Mouse (Mus musculus): ENCODE measurements around the gene Pcyox1. TPM values are rescaled to one million over a fixed set of nuclear protein-coding genes. Genes with fewer than 3 reads are reported as not detected.

Pcyox1 gene
- total and polyA plus RNA-seq, 3 experiments: 16.0 to 28.1 TPM; not detected in 1

DNA sequence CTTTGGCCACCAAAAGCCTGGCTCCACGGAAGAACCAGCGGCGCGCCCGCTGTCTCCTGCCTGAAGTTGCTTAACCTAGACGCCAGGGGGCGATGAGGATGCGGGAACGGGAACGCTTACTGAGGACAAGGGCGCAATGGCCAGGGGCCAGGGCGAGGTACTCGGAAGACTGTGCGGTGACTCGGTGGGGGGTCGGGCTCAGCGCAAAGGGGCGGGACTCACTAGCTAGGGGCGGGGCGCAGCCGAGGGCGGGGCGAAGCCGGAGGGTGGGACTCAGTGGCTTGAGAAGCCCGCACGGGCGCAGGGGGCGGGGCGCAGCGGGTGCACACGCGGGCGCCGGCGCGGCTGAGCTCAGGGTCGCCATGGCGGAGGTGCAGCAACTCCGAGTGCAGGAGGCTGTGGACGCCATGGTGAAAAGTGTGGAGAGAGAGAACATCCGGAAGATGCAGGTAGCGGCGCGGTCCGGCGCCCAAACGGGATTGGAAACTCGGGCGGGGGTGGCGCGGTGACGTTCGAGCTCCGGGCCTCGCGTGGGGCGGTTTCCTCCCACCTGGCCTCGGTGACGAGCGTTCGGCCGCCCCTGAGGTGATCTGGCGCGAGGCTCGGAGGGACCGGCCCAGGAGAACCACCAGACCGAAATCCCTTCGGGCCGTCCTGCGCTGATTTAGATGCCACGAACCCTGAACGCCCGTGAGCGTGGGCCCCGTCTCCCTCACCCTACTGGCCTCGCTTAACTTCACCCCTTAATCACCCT is 31.4 kb downstream of the Pcyox1 start, which contains the start of gene Fam136a (continued):
- peak; percentile 69; the same call in 1 of the 2 replicates for TF ChIP-seq MAX (IDR thresholded peaks at IDR 0.05; ENCODE audit: low read length)
- no peak for TF ChIP-seq CHD1 (IDR thresholded peaks at IDR 0.05; ENCODE audit: low read depth, low read length)
- peak; percentile 66 for TF ChIP-seq ELF1 (IDR thresholded peaks at IDR 0.05; ENCODE audit: low read depth, low read length)
- no peak for TF ChIP-seq JUND (IDR thresholded peaks at IDR 0.05; ENCODE audit: low read depth, low read length)
- peak; percentile 81 for TF ChIP-seq MXI1 (IDR thresholded peaks at IDR 0.05; ENCODE audit: low read depth, low read length)
- TF ChIP-seq TCF12 (IDR thresholded peaks at IDR 0.05; ENCODE audit: low read depth, low read length): peak; percentile 45
- TF ChIP-seq SIN3A (IDR thresholded peaks at IDR 0.05; ENCODE audit: low read length): peak; percentile 91
- peak; percentile 44; the same call in 1 of the 2 replicates for TF ChIP-seq TBP (IDR thresholded peaks at IDR 0.05; ENCODE audit: low read depth, low read length)
- no peak for TF ChIP-seq TAL1 (IDR thresholded peaks at IDR 0.05; ENCODE audit: low read length)

DNA sequence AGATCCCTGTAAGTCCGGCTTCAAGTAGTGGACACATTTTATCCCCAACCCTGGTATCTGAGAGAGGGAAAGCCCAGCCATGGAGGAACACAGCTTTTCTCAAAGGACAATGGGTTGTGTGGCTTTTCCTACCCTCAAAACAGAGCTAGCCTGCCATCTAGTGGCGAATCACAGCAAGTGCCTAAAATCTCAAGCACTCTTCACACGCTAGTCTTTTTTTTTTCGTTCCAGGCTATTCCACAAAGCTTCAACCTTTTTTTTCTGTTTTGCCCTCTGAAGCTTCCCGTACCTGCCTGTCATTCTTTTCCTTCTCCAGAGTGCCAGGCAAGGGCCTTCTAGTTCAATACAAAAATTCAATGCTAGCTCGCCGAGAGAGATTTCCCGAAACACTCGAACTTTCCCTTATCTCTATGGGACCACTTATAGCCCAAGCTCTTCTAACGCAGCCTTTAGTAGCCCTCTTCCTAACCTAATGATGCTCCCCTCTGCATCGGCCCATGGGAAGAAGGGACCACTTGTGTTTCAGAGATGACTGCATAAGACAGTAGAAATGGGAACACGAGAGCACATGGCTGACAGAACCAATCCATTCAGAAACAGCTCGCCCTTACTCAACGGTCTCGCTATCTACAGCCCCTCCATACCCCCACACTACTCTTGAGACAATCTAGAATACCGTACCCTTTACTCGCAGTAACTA is 32.4 kb downstream of the Pcyox1 start:
- H3K27ac ChIP-seq (ENCODE audit: control insufficient read depth, low read depth, low read length): peak overlapping the region; percentile 63
- H3K4me3 ChIP-seq (ENCODE audit: control insufficient read depth in 1 of 2, insufficient read depth in 1 of 2, low read depth in 2 of 2, low read length in 2 of 2): peak overlapping the region; percentile 62 to 65
- H3K4me1 ChIP-seq (ENCODE audit: control insufficient read depth in 1 of 2, insufficient read depth in 2 of 2, low read length in 2 of 2): peaks cover 0 to 10% of the 10 kb centered on the region in 2 experiments; a peak in 2 of 4 replicates
- peaks cover 0 to 10% of the 10 kb centered on the region in 2 experiments; a peak in 2 of 4 replicates for H3K36me3 ChIP-seq (ENCODE audit: control insufficient read depth in 1 of 2, insufficient read depth in 2 of 2, low read length in 2 of 2)
- peak overlapping the region; percentile 74 for H3K9ac ChIP-seq (ENCODE audit: control insufficient read depth, low read depth, low read length, poor library complexity, severe bottlenecking)
- no peaks in the 10 kb centered on the region for H3K27me3 ChIP-seq (ENCODE audit: control insufficient read depth in 1 of 2, insufficient read depth in 2 of 2, low read length in 2 of 2)
- H3K9me3 ChIP-seq (replicated peaks; ENCODE audit: insufficient read depth, low read length): no peaks in the 10 kb centered on the region
- TF ChIP-seq TBP (IDR thresholded peaks at IDR 0.05; ENCODE audit: low read depth, low read length) (0 out of 2 replicates have a peak, but pooled peaks have one; percentile 25), MEF2A (IDR thresholded peaks at IDR 0.05; ENCODE audit: extremely low read depth, insufficient replicate concordance, low read depth, low read length, poor library complexity, severe bottlenecking) (no peak), TCF12 (IDR thresholded peaks at IDR 0.05; ENCODE audit: low read depth, low read length) (0 out of 2 replicates have a peak, but pooled peaks have one; percentile 10), GATA1 (IDR thresholded peaks at IDR 0.05; ENCODE audit: low read depth, low read length) (peak; percentile 37; the same call in 1 of the 2 replicates), CTCF (IDR thresholded peaks at IDR 0.05 in 2 of 3, conservative IDR thresholded peaks at IDR 0.05 in 1 of 3; ENCODE audit: control insufficient read depth in 1 of 3, insufficient read depth in 1 of 3, low read depth in 2 of 3, low read length in 3 of 3, poor library complexity in 1 of 3, severe bottlenecking in 1 of 3) (peak; percentile 79 to 96 (median 84)), GABPA (IDR thresholded peaks at IDR 0.05; ENCODE audit: low read depth, low read length) (no peak), MAX (IDR thresholded peaks at IDR 0.05; ENCODE audit: low read length) (peak; percentile 39), SMC3 (IDR thresholded peaks at IDR 0.05; ENCODE audit: low read depth, low read length) (peak; percentile 86), MAZ (IDR thresholded peaks at IDR 0.05; ENCODE audit: low read depth, low read length) (no peak), ZKSCAN1 (IDR thresholded peaks at IDR 0.05; ENCODE audit: low read depth, low read length) (no peak), ZNF384 (IDR thresholded peaks at IDR 0.05; ENCODE audit: low read depth, low read length) (peak; percentile 95), MXI1 (IDR thresholded peaks at IDR 0.05; ENCODE audit: low read depth, low read length) (peak; percentile 78), SIN3A (IDR thresholded peaks at IDR 0.05; ENCODE audit: low read length) (peak; percentile 36; the same call in 1 of the 2 replicates), MYC (IDR thresholded peaks at IDR 0.05; ENCODE audit: low read depth, low read length) (peak; percentile 41; the same call in 1 of the 2 replicates), ZC3H11A (IDR thresholded peaks at IDR 0.05; ENCODE audit: low read depth, low read length) (peak; percentile 91), RAD21 (IDR thresholded peaks at IDR 0.05; ENCODE audit: low read depth, low read length) (peak; percentile 93), USF2 (IDR thresholded peaks at IDR 0.05; ENCODE audit: borderline replicate concordance in 1 of 2, insufficient read depth in 1 of 2, low read depth in 1 of 2, low read length in 2 of 2) (no peak), POLR2AphosphoS5 (IDR thresholded peaks at IDR 0.05; ENCODE audit: borderline replicate concordance, low read depth, low read length) (no peak)
- peak; percentile 88 for DNase-seq (ENCODE audit: low read depth, low spot score)
- peaks cover 11% of the 10 kb centered on the region for H3K79me2 ChIP-seq (ENCODE audit: control insufficient read depth, insufficient read depth, low read length, poor library complexity)
